Mouse (Mus musculus): ENCODE data around the gene Casp9. TPM values are rescaled to one million over a fixed set of nuclear protein-coding genes. Genes with fewer than 3 reads are reported as not detected.

The Casp9 gene
- polyA plus RNA-seq, 1 experiment from 2014 or later, result 22.6 TPM

- H3K4me1 ChIP-seq (replicated peaks), result no peaks in the 10 kb centered on the region
- no peak overlapping the region for H3K9ac ChIP-seq (replicated peaks)
- H3K36me3 ChIP-seq, result no peaks in the 10 kb centered on the region
- no peaks in the 10 kb centered on the region for H3K9me3 ChIP-seq
- no peak for ATAC-seq (ENCODE audit: insufficient number of reproducible peaks, insufficient read depth, low FRiP score, low TSS enrichment, low read depth)
- H3K27ac ChIP-seq, result no peak overlapping the region
- H3K4me2 ChIP-seq, result no peak overlapping the region
- H3K27me3 ChIP-seq, result no peaks in the 10 kb centered on the region
- no peak overlapping the region for H3K4me3 ChIP-seq (replicated peaks)
- WGBS, result 78% methylated on average over 9 of the region's 9 CpGs
Measured at GRCm38 (mm10) chr4:141853437-141853836, 60.0 kb downstream of the Casp9 start.

GRCm38 (mm10) chr4:141857422-141857930, 64.1 kb downstream of the Casp9 start:
- H3K27me3 ChIP-seq, result no peaks in the 10 kb centered on the region
- no peak overlapping the region for H3K4me3 ChIP-seq (replicated peaks)
- H3K4me2 ChIP-seq, result no peak overlapping the region
- no peak overlapping the region for H3K27ac ChIP-seq
- peak overlapping the region; percentile 44; the same call in 1 of the 2 replicates for H3K9ac ChIP-seq (replicated peaks)
- H3K36me3 ChIP-seq, result peaks cover 16% of the 10 kb centered on the region
- no peaks in the 10 kb centered on the region for H3K4me1 ChIP-seq (replicated peaks)
- WGBS, result 20% methylated on average over 10 of the region's 10 CpGs
- peak; percentile 73 for ATAC-seq (ENCODE audit: insufficient number of reproducible peaks, insufficient read depth, low FRiP score, low TSS enrichment, low read depth)
- no peaks in the 10 kb centered on the region for H3K9me3 ChIP-seq

GRCm38 (mm10) chr4:141858501-141858900, 65.1 kb downstream of the Casp9 start:
- 94% methylated on average over 20 of the region's 20 CpGs for WGBS

GRCm38 (mm10) chr4:141859351-141859750, 65.9 kb downstream of the Casp9 start:
- Histone ChIP-seq H3K27me3 (no peaks in the 10 kb centered on the region), H3K9me3 (no peaks in the 10 kb centered on the region), H3K4me3 (replicated peaks) (no peak overlapping the region), H3K27ac (no peak overlapping the region), H3K36me3 (peaks cover 16% of the 10 kb centered on the region), H3K9ac (replicated peaks) (no peak overlapping the region), H3K4me1 (replicated peaks) (0 out of 2 replicates have a peak, but pooled peaks cover 3% of the 10 kb centered on the region), H3K4me2 (no peak overlapping the region)
- no peak for ATAC-seq (ENCODE audit: insufficient number of reproducible peaks, insufficient read depth, low FRiP score, low TSS enrichment, low read depth)
- WGBS, result 88% methylated on average over 14 of the region's 14 CpGs

More at GRCm38 (mm10) chr4:141858501-141858900, 65.1 kb downstream of the Casp9 start:
- H3K4me1 ChIP-seq (replicated peaks), result no peaks in the 10 kb centered on the region
- no peak overlapping the region for H3K9ac ChIP-seq (replicated peaks)
- H3K36me3 ChIP-seq, result peaks cover 16% of the 10 kb centered on the region
- H3K9me3 ChIP-seq, result no peaks in the 10 kb centered on the region
- no peak for ATAC-seq (ENCODE audit: insufficient number of reproducible peaks, insufficient read depth, low FRiP score, low TSS enrichment, low read depth)
- no peak overlapping the region for H3K4me2 ChIP-seq
- no peak overlapping the region for H3K27ac ChIP-seq
- H3K4me3 ChIP-seq (replicated peaks), result no peak overlapping the region
- no peaks in the 10 kb centered on the region for H3K27me3 ChIP-seq

- Histone ChIP-seq H3K27me3 (no peaks in the 10 kb centered on the region), H3K4me1 (replicated peaks) (0 out of 2 replicates have a peak, but pooled peaks cover 3% of the 10 kb centered on the region), H3K9me3 (no peaks in the 10 kb centered on the region), H3K36me3 (peaks cover 16% of the 10 kb centered on the region), H3K27ac (no peak overlapping the region), H3K4me2 (no peak overlapping the region), H3K4me3 (replicated peaks) (no peak overlapping the region), H3K9ac (replicated peaks) (no peak overlapping the region)
- no peak for ATAC-seq (ENCODE audit: insufficient number of reproducible peaks, insufficient read depth, low FRiP score, low TSS enrichment, low read depth)
- 63% methylated on average over 19 of the region's 19 CpGs for WGBS
Measured at GRCm38 (mm10) chr4:141860246-141860841, 66.9 kb downstream of the Casp9 start.

GRCm38 (mm10) chr4:141861591-141862295, 68.3 kb downstream of the Casp9 start:
- Histone ChIP-seq H3K27ac (no peak overlapping the region), H3K9ac (replicated peaks) (no peak overlapping the region), H3K9me3 (no peaks in the 10 kb centered on the region), H3K4me1 (replicated peaks) (peaks cover 8% of the 10 kb centered on the region), H3K36me3 (peaks cover 16% of the 10 kb centered on the region), H3K4me2 (no peak overlapping the region), H3K27me3 (no peaks in the 10 kb centered on the region), H3K4me3 (replicated peaks) (no peak overlapping the region)
- 86% methylated on average over 17 of the region's 17 CpGs for WGBS
- ATAC-seq (ENCODE audit: insufficient number of reproducible peaks, insufficient read depth, low FRiP score, low TSS enrichment, low read depth), result no peak

GRCm38 (mm10) chr4:141862867-141863266, 69.5 kb downstream of the Casp9 start:
- WGBS, result 84% methylated on average over 5 of the region's 5 CpGs
- no peak overlapping the region for H3K9ac ChIP-seq (replicated peaks)
- H3K36me3 ChIP-seq, result peaks cover 16% of the 10 kb centered on the region

GRCm38 (mm10) chr4:141863726-141864280, 70.4 kb downstream of the Casp9 start:
- peaks cover 16% of the 10 kb centered on the region for H3K36me3 ChIP-seq
- no peak overlapping the region for H3K4me3 ChIP-seq (replicated peaks)
- H3K9ac ChIP-seq (replicated peaks), result no peak overlapping the region
- H3K9me3 ChIP-seq, result no peaks in the 10 kb centered on the region
- no peak overlapping the region for H3K27ac ChIP-seq
- WGBS, result 87% methylated on average over 7 of the region's 7 CpGs
- ATAC-seq (ENCODE audit: insufficient number of reproducible peaks, insufficient read depth, low FRiP score, low TSS enrichment, low read depth), result no peak
- H3K27me3 ChIP-seq, result no peaks in the 10 kb centered on the region
- H3K4me1 ChIP-seq (replicated peaks), result peaks cover 23% of the 10 kb centered on the region
- H3K4me2 ChIP-seq, result no peak overlapping the region

More at GRCm38 (mm10) chr4:141862867-141863266, 69.5 kb downstream of the Casp9 start:
- no peak for ATAC-seq (ENCODE audit: insufficient number of reproducible peaks, insufficient read depth, low FRiP score, low TSS enrichment, low read depth)
- Histone ChIP-seq H3K4me2 (no peak overlapping the region), H3K4me1 (replicated peaks) (peaks cover 19% of the 10 kb centered on the region), H3K9me3 (no peaks in the 10 kb centered on the region), H3K27ac (no peak overlapping the region), H3K27me3 (no peaks in the 10 kb centered on the region), H3K4me3 (replicated peaks) (no peak overlapping the region)

- 94% methylated on average over 8 of the region's 8 CpGs for WGBS
- no peak for ATAC-seq (ENCODE audit: insufficient number of reproducible peaks, insufficient read depth, low FRiP score, low TSS enrichment, low read depth)
Measured at GRCm38 (mm10) chr4:141864506-141864905, 71.1 kb downstream of the Casp9 start.

GRCm38 (mm10) chr4:141865006-141865405, 71.6 kb downstream of the Casp9 start:
- H3K4me1 ChIP-seq (replicated peaks), result peaks cover 23% of the 10 kb centered on the region
- WGBS, result 92% methylated on average over 5 of the region's 5 CpGs
- H3K9me3 ChIP-seq, result no peaks in the 10 kb centered on the region
- peaks cover 8% of the 10 kb centered on the region; the same call in 1 of the 2 replicates for H3K36me3 ChIP-seq
- H3K9ac ChIP-seq (replicated peaks), result no peak overlapping the region
- no peak overlapping the region for H3K4me3 ChIP-seq (replicated peaks)
- ATAC-seq (ENCODE audit: insufficient number of reproducible peaks, insufficient read depth, low FRiP score, low TSS enrichment, low read depth), result no peak
- no peak overlapping the region for H3K4me2 ChIP-seq
- H3K27ac ChIP-seq, result no peak overlapping the region
- H3K27me3 ChIP-seq, result no peaks in the 10 kb centered on the region

More at GRCm38 (mm10) chr4:141864506-141864905, 71.1 kb downstream of the Casp9 start:
- Histone ChIP-seq H3K27ac (no peak overlapping the region), H3K9ac (replicated peaks) (no peak overlapping the region), H3K4me1 (replicated peaks) (peaks cover 23% of the 10 kb centered on the region), H3K9me3 (no peaks in the 10 kb centered on the region), H3K36me3 (peaks cover 13% of the 10 kb centered on the region), H3K4me3 (replicated peaks) (no peak overlapping the region), H3K4me2 (no peak overlapping the region), H3K27me3 (no peaks in the 10 kb centered on the region)
